Mouse (Mus musculus) retina, postnatal 7 days (tissue): ENCODE measurements around the gene Epo.

Experiments
- DNase-seq: peaks from one replicate; pipeline ENCODE4 v3.0.0-alpha.2; 2012; ENCODE audit warnings: low read depth, low spot score

Epo gene

DNA sequence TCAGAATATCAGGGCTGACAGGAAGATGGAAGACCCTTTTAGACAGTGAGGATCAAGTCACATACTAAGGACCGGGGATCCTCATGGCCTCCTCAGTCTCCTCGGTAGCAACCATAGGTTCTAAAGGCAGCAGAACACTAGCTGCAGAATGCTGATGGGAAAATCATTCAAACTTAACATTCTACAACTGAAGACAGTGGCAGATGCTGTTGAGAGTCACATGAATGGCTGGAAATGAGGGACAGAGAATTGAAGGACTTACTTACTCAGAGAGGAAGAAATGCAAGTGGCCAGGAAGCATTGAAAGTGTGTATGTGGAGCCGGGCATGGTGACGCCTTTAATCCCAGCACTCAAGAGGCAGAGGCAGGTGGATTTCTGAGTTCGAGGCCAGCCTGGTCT is 56.1 kb downstream of the Epo start, which contains the start of gene Zan:
Gene Zan, minus strand, starts transcription at position 101 of the 400 bp plus-strand sequence.
- DNase-seq: no peak

DNA sequence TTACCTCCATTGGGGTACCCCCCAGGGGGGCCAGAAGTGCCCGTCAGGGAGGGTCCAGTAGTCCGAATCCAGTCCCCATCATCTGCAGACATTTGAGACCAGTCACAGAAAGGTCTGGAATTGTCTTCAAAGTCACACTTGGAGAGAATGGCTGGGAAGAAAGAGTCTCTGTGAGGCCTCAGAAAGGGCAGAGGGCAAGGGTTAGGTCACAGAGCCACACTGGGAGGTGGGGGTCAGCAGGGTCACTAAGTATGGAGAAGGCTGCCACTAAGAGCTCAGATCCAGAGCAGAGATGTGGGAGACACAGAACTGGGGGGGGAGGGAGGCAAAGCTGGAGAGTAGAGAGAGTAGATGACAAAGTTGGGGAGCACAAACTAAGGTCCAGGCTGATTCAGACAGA is 58.7 kb downstream of the Epo start:
- DNase-seq: no peak

DNA sequence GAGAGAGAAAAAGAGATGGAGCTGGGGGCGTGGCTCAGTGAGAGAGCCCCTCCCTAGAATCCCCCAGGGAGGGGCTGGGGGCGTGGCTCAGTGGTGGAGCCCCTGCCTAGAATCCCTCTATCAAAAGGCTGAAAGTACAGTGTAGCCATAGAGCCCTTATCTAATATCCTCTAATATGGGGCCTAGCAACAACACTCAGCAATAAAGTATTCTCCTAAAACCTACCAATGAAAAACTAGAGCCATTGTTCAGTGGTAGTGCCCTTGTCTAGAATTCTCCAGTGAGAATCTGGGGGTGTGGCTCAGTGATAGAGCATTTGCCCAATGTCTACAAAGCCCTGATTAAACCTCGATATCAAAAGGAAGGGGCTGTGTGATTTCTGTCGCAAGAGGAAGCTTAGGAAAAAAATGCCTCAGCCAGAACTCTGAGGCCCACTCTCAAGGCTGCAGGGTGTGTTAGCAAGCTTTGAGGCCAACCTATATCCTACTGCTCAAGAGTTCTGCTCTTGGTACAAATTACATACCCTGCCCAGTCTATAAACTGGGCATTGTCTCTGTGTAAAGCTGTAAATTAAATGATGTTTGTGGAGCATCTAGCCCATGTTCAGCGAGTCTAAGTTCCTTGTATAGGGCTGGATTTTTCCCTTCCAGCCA is 60.7 kb downstream of the Epo start:
- no peak for DNase-seq

DNA sequence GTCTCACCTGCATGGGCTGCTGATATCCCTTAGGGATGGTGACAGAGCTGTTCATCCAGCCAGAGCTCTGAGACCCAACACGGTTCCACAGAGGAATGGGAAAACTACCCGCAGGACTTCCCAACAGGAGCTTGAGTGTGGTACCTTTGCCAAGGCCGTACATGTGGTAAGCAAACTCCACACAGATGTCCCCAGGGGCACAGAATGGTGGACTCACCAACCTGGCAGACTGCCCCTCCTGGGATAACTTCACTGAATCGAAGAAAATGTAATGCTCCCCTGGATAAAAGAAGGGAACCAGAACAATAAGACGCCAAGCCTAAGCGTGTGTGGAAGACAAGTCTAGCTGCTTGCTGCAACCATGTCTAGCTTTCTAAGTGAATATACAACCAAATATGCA is 66.1 kb downstream of the Epo start:
- no peak for DNase-seq

DNA sequence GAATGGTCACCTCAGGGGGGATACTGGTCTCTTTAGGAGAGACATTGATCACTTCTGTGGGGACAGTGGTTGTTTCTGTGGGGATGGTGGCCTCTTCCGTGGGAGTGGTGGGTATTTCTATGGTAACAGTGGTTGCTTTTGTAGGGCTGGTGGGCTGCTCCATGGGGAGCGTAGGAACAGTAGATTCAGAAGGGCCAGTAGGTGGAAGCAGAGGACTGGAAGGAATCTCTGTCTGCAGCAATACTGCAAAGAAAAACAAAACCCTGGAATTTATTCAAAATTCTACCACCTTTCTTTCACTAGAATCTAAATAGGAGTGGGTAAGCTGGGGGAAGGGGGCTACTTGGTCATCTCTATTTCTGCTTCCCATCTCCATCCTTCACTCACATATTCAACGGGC is 68.0 kb downstream of the Epo start:
- DNase-seq: no peak

DNA sequence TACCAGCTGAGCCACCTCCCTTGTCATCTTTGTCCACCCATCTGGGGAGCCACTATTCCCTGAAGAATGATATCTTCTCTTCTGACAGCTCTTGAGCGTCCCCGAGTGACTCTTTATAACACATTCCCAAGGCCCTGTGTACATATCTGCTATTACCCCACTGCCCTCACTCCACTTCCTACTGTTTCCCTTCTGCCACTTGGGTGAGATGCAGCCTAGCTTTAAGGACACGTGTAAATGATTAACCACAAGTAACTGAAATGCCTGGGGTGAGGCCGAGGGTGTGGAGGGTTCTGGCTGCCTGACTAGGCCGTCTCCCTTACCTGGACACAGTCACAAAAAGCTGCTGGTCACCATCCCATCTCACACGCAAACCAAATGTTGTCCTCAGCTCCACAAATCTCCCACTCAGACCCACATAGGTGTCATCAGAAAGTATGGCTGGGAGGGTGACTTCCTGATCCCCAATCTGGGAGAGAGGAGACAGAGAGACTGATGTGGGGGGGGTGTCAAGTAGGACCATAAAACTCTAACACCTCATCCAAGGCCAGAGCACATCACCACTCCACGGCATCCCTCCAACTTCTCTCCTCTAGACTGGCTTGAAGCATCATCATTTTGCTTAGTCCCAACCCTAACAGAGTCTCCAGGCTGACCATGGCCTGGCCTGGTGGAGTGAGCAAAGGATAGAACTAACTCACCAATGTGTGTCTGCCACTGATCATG is 77.0 kb downstream of the Epo start:
- no peak for DNase-seq

DNA sequence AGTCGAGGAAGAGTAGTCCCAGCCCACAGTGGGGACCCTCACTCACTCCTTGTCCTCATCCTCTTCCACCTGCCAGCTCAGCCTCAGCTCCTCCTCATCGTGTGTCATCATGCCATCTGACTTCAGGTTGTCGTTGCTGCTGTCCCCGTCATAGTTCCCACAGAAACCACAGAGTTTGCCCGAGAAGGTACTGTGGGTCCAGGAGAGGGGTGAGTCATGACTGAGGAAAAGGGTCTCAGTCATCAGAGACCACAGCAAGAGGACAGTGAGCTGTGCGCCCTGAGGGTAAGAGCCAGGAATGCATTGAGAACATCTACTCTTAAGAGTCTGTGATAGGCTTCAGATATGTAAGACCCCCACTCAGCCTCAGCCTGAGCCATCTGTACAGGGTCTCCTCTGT is 77.8 kb downstream of the Epo start:
- no peak for DNase-seq

DNA sequence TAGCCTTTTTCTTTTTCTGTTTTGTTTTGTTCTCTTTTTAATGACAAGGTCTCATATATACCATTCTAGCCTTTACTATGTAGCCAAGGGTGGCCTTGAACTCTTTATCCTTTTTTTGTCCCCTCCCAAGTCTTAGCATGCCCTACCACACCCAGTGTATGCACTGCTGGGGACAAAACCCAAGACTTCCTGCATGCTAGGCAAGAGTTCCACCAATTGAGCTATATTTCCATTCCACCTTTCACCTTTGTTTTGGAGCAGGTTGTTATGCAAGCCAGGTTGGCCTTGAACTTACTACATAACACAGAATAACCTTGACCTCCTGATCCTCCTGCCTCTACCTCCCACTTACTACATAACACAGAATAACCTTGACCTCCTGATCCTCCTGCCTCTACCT is 87.5 kb downstream of the Epo start:
- no peak for DNase-seq

DNA sequence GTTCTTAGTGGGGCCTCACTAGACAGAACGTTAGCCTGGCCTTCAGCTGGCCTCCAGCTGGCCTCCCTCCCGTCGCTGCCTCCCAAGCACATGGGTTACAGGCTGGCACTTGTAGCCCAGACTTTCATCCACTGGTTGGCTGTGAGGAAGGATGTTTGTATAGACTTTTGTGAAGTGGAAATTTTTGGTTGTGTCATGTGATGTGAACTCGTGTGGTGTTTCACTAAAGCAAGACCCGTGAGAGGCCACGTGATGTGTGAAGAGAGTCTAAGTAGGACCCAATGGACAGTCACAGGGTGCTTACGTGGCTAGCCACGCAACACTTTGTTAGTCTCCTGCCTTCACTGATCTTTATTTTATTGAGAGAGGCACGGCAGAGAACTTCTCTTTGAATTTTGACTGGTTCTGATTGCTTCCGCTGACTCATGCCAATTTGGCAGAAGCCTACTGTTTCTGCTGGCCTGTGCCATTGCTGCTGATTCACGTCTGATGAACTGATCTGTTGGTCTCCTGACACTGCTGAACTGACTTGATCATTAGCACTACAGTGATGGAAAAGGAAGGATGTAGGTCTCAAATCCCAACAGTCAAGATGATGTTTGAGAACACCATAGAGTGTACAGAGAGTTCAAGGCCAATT is 92.7 kb downstream of the Epo start:
- no peak for DNase-seq

DNA sequence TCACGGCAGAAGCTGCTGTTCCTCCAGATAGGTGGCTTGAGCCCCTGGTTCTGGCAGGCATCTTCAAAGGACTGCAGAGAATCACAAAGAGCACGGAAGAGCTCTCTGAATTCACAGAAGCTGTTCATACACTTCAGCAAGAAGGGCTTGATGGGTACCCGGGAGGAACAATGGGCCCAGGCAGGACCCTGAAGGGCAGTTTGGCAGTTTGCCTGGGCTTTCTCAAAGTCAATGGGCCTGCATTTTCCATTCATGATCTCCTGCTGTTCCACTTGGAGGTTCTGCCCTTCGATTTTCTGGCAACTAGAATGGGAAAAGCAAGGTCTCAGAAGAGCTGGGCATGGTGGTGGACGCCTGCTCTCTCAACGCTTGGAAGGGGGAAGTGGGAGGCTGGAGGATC is 99.2 kb downstream of the Epo start:
- DNase-seq: no peak
